Mouse (Mus musculus) adrenal gland, adult 18-20 months (tissue): ENCODE data around the gene Gm36210. TPM values are rescaled to one million over a fixed set of nuclear protein-coding genes. Genes with fewer than 3 reads are reported as not detected.

ENCODE experiments used
- DNase-seq, 2 experiments: peaks; one replicate each; pipeline ENCODE4 v3.0.0; 2021 to 2022; ENCODE audit warnings: low spot score in 2 of 2
- total RNA-seq, 2 experiments: library from RNA; stranded (reverse); gene quantifications; 1 replicate in 1 of 2; 2 replicates in 1 of 2; pipeline ENCODE4 v1.2.3; 2021

Gene Gm36210
- total RNA-seq, 2 experiments from 2014 or later, result not detected

- DNase-seq, result no peak
Observed at GRCm38 (mm10) chr7:4850621-4851314, 55.5 kb downstream of the Gm36210 start.

- DNase-seq, result no peak
Observed at GRCm38 (mm10) chr7:4849372-4849771, 56.9 kb downstream of the Gm36210 start.

Other genes with a start within 250 kb of the Gm36210 start
- 10 to 100 TPM; 79.2 to 98.8 TPM for gene Ppp6r1, start 247.5 kb downstream of the Gm36210 start, total RNA-seq
- gene Hspbp1, start 221.4 kb downstream of the Gm36210 start, total RNA-seq, result 10 to 100 TPM; 47.8 TPM
- gene Brsk1, start 215.9 kb downstream of the Gm36210 start, total RNA-seq, result 1 to 10 TPM; 4.0 to 5.3 TPM
- under 1 TPM; 0.36 to 0.38 TPM for gene Tmem150b, start 181.3 kb downstream of the Gm36210 start, total RNA-seq
- 10 to 100 TPM; 34.5 to 35.3 TPM for gene Kmt5c, start 166.4 kb downstream of the Gm36210 start, total RNA-seq
- 10 to 100 TPM in 1 of 2 experiments, 1 to 10 TPM in 1; 7.6 to 10.6 TPM for gene Cox6b2, start 153.4 kb downstream of the Gm36210 start, total RNA-seq
- not detected for gene Fam71e2, start 135.2 kb downstream of the Gm36210 start, total RNA-seq
- under 1 TPM; 0.17 to 0.51 TPM for gene Il11, start 123.7 kb downstream of the Gm36210 start, total RNA-seq
- gene Tmem190, start 123.6 kb downstream of the Gm36210 start, total RNA-seq, result not detected
- 10 to 100 TPM in 1 of 2 experiments, 1 to 10 TPM in 1; 6.5 to 12.1 TPM for gene Tmem238, start 116.9 kb downstream of the Gm36210 start, total RNA-seq
- 100 to 1,000 TPM; 849 to 923 TPM for gene Rpl28, start 113.6 kb downstream of the Gm36210 start, total RNA-seq
- gene Ube2s, start 93.9 kb downstream of the Gm36210 start, total RNA-seq, result 100 to 1,000 TPM; 119 to 128 TPM
- gene Shisa7, start 61.8 kb downstream of the Gm36210 start, total RNA-seq, result 1 to 10 TPM; 2.1 to 2.4 TPM
- gene Isoc2b, start 36.3 kb downstream of the Gm36210 start, total RNA-seq, result 10 to 100 TPM in 1 of 2 experiments, 1 to 10 TPM in 1; 9.6 to 18.3 TPM
- 10 to 100 TPM; 32.7 to 38.0 TPM for gene Isoc2a, start 29.4 kb downstream of the Gm36210 start, total RNA-seq
- gene Zfp628, start 8.7 kb upstream of the Gm36210 start, total RNA-seq, result 10 to 100 TPM; 13.9 to 17.2 TPM
- gene Nat14, start 15.5 kb upstream of the Gm36210 start, total RNA-seq, result 10 to 100 TPM in 1 of 2 experiments, 1 to 10 TPM in 1; 9.8 to 11.6 TPM
- 1 to 10 TPM; 2.2 to 2.5 TPM for gene Ssc5d, start 19.3 kb upstream of the Gm36210 start, total RNA-seq
- 1 to 10 TPM in 1 of 2 experiments, under 1 TPM in 1; 0.96 to 2.5 TPM for gene Sbk2, start 57.9 kb upstream of the Gm36210 start, total RNA-seq
- gene Sbk3, start 64.7 kb upstream of the Gm36210 start, total RNA-seq, result under 1 TPM; 0.13 to 0.22 TPM
- gene Zfp579, start 89.6 kb upstream of the Gm36210 start, total RNA-seq, result 10 to 100 TPM; 15.9 to 25.4 TPM
- 10 to 100 TPM; 10.2 to 11.5 TPM for gene Zfp524, start 107.9 kb upstream of the Gm36210 start, total RNA-seq
- gene Fiz1, start 108.2 kb upstream of the Gm36210 start, total RNA-seq, result 10 to 100 TPM; 21.7 to 22.5 TPM
- not detected for gene Gm44973, start 109.0 kb upstream of the Gm36210 start, total RNA-seq
- gene Zfp865, start 113.9 kb upstream of the Gm36210 start, total RNA-seq, result 10 to 100 TPM; 24.4 to 24.5 TPM
- 1 to 10 TPM; 1.5 to 2.6 TPM for gene Ccdc106, start 114.0 kb upstream of the Gm36210 start, total RNA-seq
- not detected for gene 4632433K11Rik, start 127.6 kb upstream of the Gm36210 start, total RNA-seq
- 1 to 10 TPM; 3.4 to 4.1 TPM for gene Zfp784, start 131.9 kb upstream of the Gm36210 start, total RNA-seq
- gene Zfp580, start 145.0 kb upstream of the Gm36210 start, total RNA-seq, result 1 to 10 TPM; 5.1 to 5.7 TPM
- gene U2af2, start 155.6 kb upstream of the Gm36210 start, total RNA-seq, result 100 to 1,000 TPM; 145 to 156 TPM
- 100 to 1,000 TPM; 140 to 142 TPM for gene Epn1, start 173.7 kb upstream of the Gm36210 start, total RNA-seq
- under 1 TPM in 1 of 2 experiments, not detected in 1; 0.22 TPM for gene Rfpl4, start 210.4 kb upstream of the Gm36210 start, total RNA-seq
- 1 to 10 TPM; 1.5 to 2.0 TPM for gene Rasl2-9, start 219.4 kb upstream of the Gm36210 start, total RNA-seq
- not detected for gene Vmn1r55, start 243.2 kb upstream of the Gm36210 start, total RNA-seq